Mouse (Mus musculus) adipocyte (in vitro differentiated cells): ENCODE results near the gene Ghrl.
A peak's percentile ranks its signal among the peaks of the same experiment; 100 is the strongest.
"Not testable (repeated sequence)": the region's sequence is repeated elsewhere in the genome, so short reads cannot be mapped to it uniquely, and the experiment has no call there.

Source experiments
- DNase-seq: peaks from one replicate; pipeline ENCODE4 v3.0.0-alpha.2; 2016; ENCODE audit warnings: low spot score

The Ghrl gene

GRCm38 (mm10) chr6:113696582-113697221 is 23.0 kb downstream of the Ghrl start, which contains the start of gene Tatdn2:
Gene Tatdn2 (plus strand): TSS chr6:113697050.
- peak; percentile 99 for DNase-seq

GRCm38 (mm10) chr6:113695766-113696355 is 23.8 kb downstream of the Ghrl start:
- peak; percentile 65 for DNase-seq

GRCm38 (mm10) chr6:113695203-113695602 is 24.5 kb downstream of the Ghrl start:
- DNase-seq, result no peak

GRCm38 (mm10) chr6:113693377-113693776 is 26.3 kb downstream of the Ghrl start:
- DNase-seq, result no peak

- DNase-seq, result peak; percentile 52
These were observed 27.0 kb downstream of the Ghrl start for GRCm38 (mm10) chr6:113692661-113693133.

GRCm38 (mm10) chr6:113691084-113691462 is 28.6 kb downstream of the Ghrl start:
- DNase-seq, result no peak

- DNase-seq, result peak; percentile 80
These were observed 29.1 kb downstream of the Ghrl start for GRCm38 (mm10) chr6:113690400-113691083.

GRCm38 (mm10) chr6:113690008-113690399 is 29.7 kb downstream of the Ghrl start:
- DNase-seq, result peak; percentile 76

- DNase-seq, result no peak
These were observed 33.0 kb downstream of the Ghrl start for GRCm38 (mm10) chr6:113686551-113687125.

GRCm38 (mm10) chr6:113683081-113683825 is 36.4 kb downstream of the Ghrl start:
- no peak for DNase-seq

- peak; percentile 85 for DNase-seq
These were observed 38.4 kb downstream of the Ghrl start for GRCm38 (mm10) chr6:113681271-113681670.

GRCm38 (mm10) chr6:113679993-113680566 is 39.6 kb downstream of the Ghrl start:
- peak; percentile 78 for DNase-seq

- no peak for DNase-seq
These were observed 41.3 kb downstream of the Ghrl start for GRCm38 (mm10) chr6:113678246-113679012.

- peak; percentile 78 for DNase-seq
These were observed 42.5 kb downstream of the Ghrl start for GRCm38 (mm10) chr6:113677070-113677734.

GRCm38 (mm10) chr6:113675991-113676390 is 43.7 kb downstream of the Ghrl start:
- no peak for DNase-seq

- DNase-seq, result no peak
These were observed 44.4 kb downstream of the Ghrl start for GRCm38 (mm10) chr6:113675234-113675633.

GRCm38 (mm10) chr6:113672989-113673388 is 46.7 kb downstream of the Ghrl start:
- DNase-seq, result no peak

- not testable (repeated sequence) for DNase-seq
These were observed 47.7 kb downstream of the Ghrl start for GRCm38 (mm10) chr6:113672029-113672428.

GRCm38 (mm10) chr6:113669821-113670220 is 49.9 kb downstream of the Ghrl start:
- DNase-seq, result no peak
